In genomic region chr10:110000755-110001247, GRCm38 (mm10) we compare ENCODE assay signal across 10 mouse cellular contexts.
DNase-seq lines count a peak whose midpoint lies in the region; ATAC-seq and TF ChIP-seq lines count a peak whose summit lies in the region.
"Had no signal": no experiment of that assay in that cellular context is flagged by ENCODE, and none has a peak within 500 bp of the region (broad histone marks: within the 10 kb centered on the region; RNA-seq: fewer than 3 reads in every experiment).

No protein-coding gene starts in this region.

- H3K4me3 ChIP-seq in gastrocnemius, adult 2 months: peak overlapping the region; percentile 65
- H3K4me3 ChIP-seq in stomach, embryonic 15.5 days (replicated peaks): no peak overlapping the region
- no peak overlapping the region for H3K4me3 ChIP-seq in stomach, postnatal 0 days (ENCODE audit: low read depth, low read length)
- H3K4me3 ChIP-seq in stomach, embryonic 16.5 days (replicated peaks; ENCODE audit: low read length): no peak overlapping the region
- H3K4me3 ChIP-seq: forebrain, embryonic 13.5 days; neural tube, embryonic 13.5 days had no signal

- no peaks in the 10 kb centered on the region for H3K36me3 ChIP-seq in stomach, embryonic 15.5 days
- H3K36me3 ChIP-seq in stomach, postnatal 0 days (ENCODE audit: control insufficient read depth, insufficient read depth, low read length): no peaks in the 10 kb centered on the region
- no peaks in the 10 kb centered on the region for H3K36me3 ChIP-seq in stomach, embryonic 16.5 days (ENCODE audit: control insufficient read depth, insufficient read depth, low read length)
- H3K36me3 ChIP-seq: neural tube, embryonic 13.5 days had no signal

- no peak for TF ChIP-seq CTCF in gastrocnemius, adult 2 months (IDR thresholded peaks at IDR 0.05)
- no peak for TF ChIP-seq CTCF in stomach, postnatal 0 days (IDR thresholded peaks at IDR 0.05; ENCODE audit: low read depth)

- WGBS in stomach, embryonic 15.5 days: 5% methylated on average over 3 of the region's 3 CpGs
- WGBS in stomach, postnatal 0 days: 7% methylated on average over 3 of the region's 3 CpGs
- 9% methylated on average over 3 of the region's 3 CpGs for WGBS in stomach, embryonic 16.5 days

- H3K4me2 ChIP-seq in stomach, embryonic 15.5 days: no peak overlapping the region
- H3K4me2 ChIP-seq in stomach, postnatal 0 days (replicated peaks; ENCODE audit: low read depth): no peak overlapping the region
- no peak overlapping the region for H3K4me2 ChIP-seq in stomach, embryonic 16.5 days (ENCODE audit: low read depth, low read length)
- H3K4me2 ChIP-seq: forebrain, embryonic 13.5 days; neural tube, embryonic 13.5 days had no signal

- intact Hi-C loops in gastrocnemius, adult 2 months (cut with DNase I): no loop called here
- intact Hi-C loops in gastrocnemius, postnatal 36 days (cut with DNase I): no loop called here

- H3K27me3 ChIP-seq in stomach, embryonic 15.5 days (replicated peaks): no peaks in the 10 kb centered on the region
- H3K27me3 ChIP-seq in stomach, postnatal 0 days (ENCODE audit: control insufficient read depth, insufficient read depth, low read length): no peaks in the 10 kb centered on the region
- H3K27me3 ChIP-seq in stomach, embryonic 16.5 days (ENCODE audit: control insufficient read depth, insufficient read depth, low read length): no peaks in the 10 kb centered on the region
- H3K27me3 ChIP-seq: forebrain, embryonic 13.5 days; neural tube, embryonic 13.5 days had no signal

- H3K9me3 ChIP-seq in stomach, embryonic 15.5 days: no peaks in the 10 kb centered on the region
- H3K9me3 ChIP-seq in stomach, postnatal 0 days (ENCODE audit: control insufficient read depth, low read length): no peaks in the 10 kb centered on the region
- no peaks in the 10 kb centered on the region for H3K9me3 ChIP-seq in stomach, embryonic 16.5 days (replicated peaks; ENCODE audit: control insufficient read depth, low read length)
- H3K9me3 ChIP-seq: forebrain, embryonic 13.5 days; neural tube, embryonic 13.5 days had no signal

- no peak for TF ChIP-seq EP300 in stomach, postnatal 0 days (optimal IDR thresholded peaks at IDR 0.05)

- ATAC-seq in stomach, embryonic 15.5 days (ENCODE audit: insufficient read depth, low FRiP score, low read depth): peak; percentile 18; the same call in 1 of the 2 replicates
- no peak for ATAC-seq in stomach, postnatal 0 days (ENCODE audit: low FRiP score, low TSS enrichment)
- ATAC-seq in stomach, embryonic 16.5 days (ENCODE audit: insufficient read depth, low FRiP score): 0 out of 2 replicates have a peak, but pooled peaks have one; percentile 10
- ATAC-seq: forebrain, embryonic 13.5 days had no signal

- H3K27ac ChIP-seq in gastrocnemius, adult 2 months: peak overlapping the region; percentile 40; the same call in 1 of the 2 replicates
- no peak overlapping the region for H3K27ac ChIP-seq in stomach, embryonic 15.5 days
- H3K27ac ChIP-seq in stomach, postnatal 0 days (replicated peaks): no peak overlapping the region
- H3K27ac ChIP-seq in stomach, embryonic 16.5 days (ENCODE audit: low read length): peak overlapping the region; percentile 51; the same call in 1 of the 2 replicates
- H3K27ac ChIP-seq: forebrain, embryonic 13.5 days; neural tube, embryonic 13.5 days had no signal

- no peaks in the 10 kb centered on the region for H3K4me1 ChIP-seq in stomach, embryonic 15.5 days
- no peaks in the 10 kb centered on the region for H3K4me1 ChIP-seq in stomach, postnatal 0 days (replicated peaks; ENCODE audit: control insufficient read depth, insufficient read depth)
- 0 out of 2 replicates have a peak, but pooled peaks cover 3% of the 10 kb centered on the region for H3K4me1 ChIP-seq in stomach, embryonic 16.5 days (ENCODE audit: control insufficient read depth, insufficient read depth, low read length)
- H3K4me1 ChIP-seq: forebrain, embryonic 13.5 days had no signal

- H3K9ac ChIP-seq in stomach, embryonic 15.5 days: no peak overlapping the region
- H3K9ac ChIP-seq in stomach, postnatal 0 days (ENCODE audit: low read length): no peak overlapping the region
- no peak overlapping the region; the same call in 1 of the 2 replicates for H3K9ac ChIP-seq in stomach, embryonic 16.5 days (ENCODE audit: low read length)
- H3K9ac ChIP-seq: forebrain, embryonic 13.5 days; neural tube, embryonic 13.5 days had no signal

- DNase-seq in gastrocnemius, adult 2 months: no peak
- no peak for DNase-seq in gastrocnemius, postnatal 36 days
- no peak for DNase-seq in stomach, postnatal 0 days (ENCODE audit: low spot score)
- DNase-seq in kidney, adult 9 months: peak; percentile 44
- DNase-seq in ovary, adult 18-20 months (ENCODE audit: low spot score): no peak
- DNase-seq in natural killer cell, adult 2 months (ENCODE audit: low spot score in 2 of 2): no peak

Comparison
In these comparisons a context has a peak if more than half of its experiments do, and no peak if none do; other contexts are left out.
1. H3K27ac ChIP-seq: peak in gastrocnemius, adult 2 months (single experiment) and stomach, embryonic 16.5 days (single experiment); none in stomach, embryonic 15.5 days (single experiment) and stomach, postnatal 0 days (single experiment).